Comparison of ENCODE assay signal across 8 mouse cellular contexts in genomic region chr2:4436361-4437231, GRCm38 (mm10).
A peak's percentile ranks its signal among the peaks of the same experiment; 100 is the strongest.
DNase-seq lines count a peak whose midpoint lies in the region; ATAC-seq lines count a peak whose summit lies in the region.
"Had no signal": no experiment of that assay in that cellular context is flagged by ENCODE, and none has a peak within 500 bp of the region (broad histone marks: within the 10 kb centered on the region; RNA-seq: fewer than 3 reads in every experiment).

No protein-coding gene starts in this region.

- 15% methylated on average over 19 of the region's 19 CpGs for WGBS in hindbrain, embryonic 16.5 days
- WGBS in midbrain, embryonic 14.5 days = 26% methylated on average over 19 of the region's 19 CpGs

- peaks cover 27% of the 10 kb centered on the region for H3K4me1 ChIP-seq in hindbrain, embryonic 16.5 days (ENCODE audit: control insufficient read depth, insufficient read depth, low read depth, low read length)
- H3K4me1 ChIP-seq in midbrain, embryonic 14.5 days (ENCODE audit: control insufficient read depth, insufficient read depth, low read length) = peaks cover 28% of the 10 kb centered on the region

- peak; percentile 77 for ATAC-seq in hindbrain, embryonic 16.5 days
- ATAC-seq in midbrain, embryonic 14.5 days (ENCODE audit: low FRiP score, low TSS enrichment) = peak; percentile 81

- H3K36me3 ChIP-seq in hindbrain, embryonic 16.5 days (ENCODE audit: control insufficient read depth, insufficient read depth, low read length) = no peaks in the 10 kb centered on the region
- peaks cover 18% of the 10 kb centered on the region for H3K36me3 ChIP-seq in midbrain, embryonic 14.5 days (ENCODE audit: control insufficient read depth, insufficient read depth, low read length)

- no peak overlapping the region for H3K4me3 ChIP-seq in hindbrain, embryonic 16.5 days (ENCODE audit: low read length)
- no peak overlapping the region for H3K4me3 ChIP-seq in midbrain, embryonic 14.5 days (replicated peaks; ENCODE audit: low read depth, low read length)

- peak overlapping the region; percentile 20; the same call in 1 of the 2 replicates for H3K4me2 ChIP-seq in hindbrain, embryonic 16.5 days (ENCODE audit: low read length)
- peak overlapping the region; percentile 13; the same call in 1 of the 2 replicates for H3K4me2 ChIP-seq in midbrain, embryonic 14.5 days (ENCODE audit: low read length)

- H3K27ac ChIP-seq in hindbrain, embryonic 16.5 days (ENCODE audit: low read depth, low read length) = peak overlapping the region; percentile 74
- peak overlapping the region; percentile 66 for H3K27ac ChIP-seq in midbrain, embryonic 14.5 days (replicated peaks; ENCODE audit: low read depth, low read length)
- H3K27ac ChIP-seq: liver, embryonic 14.5 days had no signal

- no peak overlapping the region; the same call in 1 of the 2 replicates for H3K9ac ChIP-seq in hindbrain, embryonic 16.5 days (ENCODE audit: low read depth, low read length)
- H3K9ac ChIP-seq in midbrain, embryonic 14.5 days (replicated peaks; ENCODE audit: low read length) = no peak overlapping the region
- H3K9ac ChIP-seq: liver, embryonic 14.5 days had no signal

- no peaks in the 10 kb centered on the region for H3K27me3 ChIP-seq in hindbrain, embryonic 16.5 days (replicated peaks; ENCODE audit: control insufficient read depth, insufficient read depth, low read length)
- H3K27me3 ChIP-seq in midbrain, embryonic 14.5 days (ENCODE audit: control insufficient read depth, insufficient read depth, low read length) = no peaks in the 10 kb centered on the region

- DNase-seq in cerebellum, adult 11-12 months = peak; percentile 85
- peak; percentile 71 for DNase-seq in embryo, embryonic 10.5 days (ENCODE audit: low spot score)
- peak; percentile 81 for DNase-seq in midbrain, embryonic 14.5 days
- DNase-seq in liver = no peak
- DNase-seq in B cell, adult 2 months = no peak
- no peak for DNase-seq in urinary bladder, postnatal 10 days (ENCODE audit: low spot score)

- no peaks in the 10 kb centered on the region for H3K9me3 ChIP-seq in hindbrain, embryonic 16.5 days (ENCODE audit: control insufficient read depth, low read length)
- H3K9me3 ChIP-seq in midbrain, embryonic 14.5 days (ENCODE audit: control insufficient read depth, low read length) = no peaks in the 10 kb centered on the region

Comparison
In these comparisons a context has a peak if more than half of its experiments do, and no peak if none do; other contexts are left out.
1. DNase-seq: peak in cerebellum, adult 11-12 months (single experiment), embryo, embryonic 10.5 days (single experiment) and midbrain, embryonic 14.5 days (single experiment); none in liver (single experiment), B cell, adult 2 months (0 of 2) and urinary bladder, postnatal 10 days (single experiment).